Mouse (Mus musculus) embryonic fibroblast, embryonic 13.5 days (primary cell): ENCODE results near the gene Neurog3.

Experiments used
- CTCF ChIP-seq: IDR thresholded peaks from 2 replicates; pipeline ENCODE4 v1.5.1; 2011; ENCODE audit warnings: mild to moderate bottlenecking, control low read depth, low read length, moderate library complexity, borderline replicate concordance; ENCODE audit not compliant: insufficient read depth
- POLR2A ChIP-seq: IDR thresholded peaks from 2 replicates; pipeline ENCODE4 v1.6.1; 2011; ENCODE audit warnings: low read depth, mild to moderate bottlenecking, control low read depth, low read length, moderate library complexity

DNA sequence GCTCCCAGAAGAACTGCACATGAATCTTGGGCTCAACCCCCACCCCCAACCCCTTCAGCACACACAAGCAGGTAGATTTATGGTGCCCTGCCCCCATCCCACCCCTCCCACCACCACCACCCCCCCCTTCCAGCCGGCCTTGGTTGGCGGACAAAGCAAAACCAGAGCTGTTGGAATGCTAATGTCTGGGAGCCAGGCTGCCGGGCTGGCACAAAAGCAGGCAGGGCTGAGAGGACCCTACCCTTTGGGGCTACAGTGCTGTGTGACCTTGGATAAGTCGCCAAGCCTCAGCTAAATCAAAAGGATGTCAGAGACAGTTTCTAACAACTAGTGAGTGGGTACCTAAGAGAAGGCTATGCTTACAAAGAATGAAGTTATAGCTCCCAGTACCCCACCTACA lies 4.3 kb downstream of the Neurog3 start:
- TF ChIP-seq POLR2A (no peak), CTCF (no peak)
